Mouse (Mus musculus) T-helper 2 cell (primary cell): Measurements from ENCODE around the gene Caml.
"Not testable (repeated sequence)": the region's sequence is repeated elsewhere in the genome, so short reads cannot be mapped to it uniquely, and the experiment has no call there.

Experiments used
- in situ Hi-C: fragments of 300-600 bp; cut with MboI, MseI; formaldehyde crosslinking; loops from one replicate; pipeline ENCODE4 v1.15.1; 2025; ENCODE audit warnings: high pct_unique_total_duplicates

Caml gene

GRCm38 (mm10) chr13:55622649-55623541, at the start of gene Caml:
TSS of gene Caml (plus strand) at chr13:55623005.
- in situ Hi-C loops, result no loop called here

DNA sequence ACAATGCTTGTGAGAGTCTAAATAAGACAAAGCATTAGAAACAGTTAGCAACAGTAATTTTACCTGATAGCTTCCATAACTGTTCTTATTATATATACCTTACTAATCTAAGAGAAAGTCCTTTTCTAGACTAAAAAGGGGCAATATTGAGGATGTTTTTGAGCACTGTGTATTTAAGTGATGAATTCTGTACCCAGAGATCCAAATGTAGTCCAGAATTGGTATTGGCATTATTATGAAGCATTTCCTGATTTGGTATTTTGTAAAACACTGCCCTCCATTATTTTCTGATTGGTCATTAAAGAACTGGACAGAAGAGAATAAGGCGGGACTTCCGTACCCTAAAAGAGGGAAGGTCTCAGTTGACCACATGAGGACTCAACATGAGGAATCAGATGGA, 49.4 kb upstream of the Caml start, which contains the start of gene Tmed9:
Gene Tmed9, plus strand, starts transcription at position 301 of the 400 bp plus-strand sequence.
- in situ Hi-C loops, result no loop called here

- in situ Hi-C loops, result no loop called here
Observed at GRCm38 (mm10) chr13:55574321-55574720, 48.5 kb upstream of the Caml start.

GRCm38 (mm10) chr13:55575932-55576331, 46.9 kb upstream of the Caml start:
- in situ Hi-C loops, result no loop called here

DNA sequence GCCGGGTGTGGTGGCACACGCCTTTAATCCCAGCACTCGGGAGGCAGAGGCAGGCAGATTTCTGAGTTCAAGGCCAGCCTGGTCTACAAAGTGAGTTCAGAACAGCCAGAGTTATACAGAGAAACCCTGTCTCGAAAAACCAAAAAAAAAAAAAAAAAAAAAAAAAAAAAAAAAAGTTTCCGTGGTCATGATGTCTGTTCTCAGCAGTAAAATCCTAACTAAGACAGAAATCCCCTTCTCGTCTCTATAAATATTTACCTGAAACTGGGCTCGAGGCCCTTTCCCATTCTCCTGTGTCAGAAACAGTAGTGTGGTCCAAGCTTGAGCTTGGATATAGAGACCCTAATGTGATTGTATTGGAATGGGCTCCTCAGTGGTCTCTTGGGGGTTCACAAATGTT, 45.9 kb upstream of the Caml start:
- in situ Hi-C loops, result not testable (repeated sequence)

DNA sequence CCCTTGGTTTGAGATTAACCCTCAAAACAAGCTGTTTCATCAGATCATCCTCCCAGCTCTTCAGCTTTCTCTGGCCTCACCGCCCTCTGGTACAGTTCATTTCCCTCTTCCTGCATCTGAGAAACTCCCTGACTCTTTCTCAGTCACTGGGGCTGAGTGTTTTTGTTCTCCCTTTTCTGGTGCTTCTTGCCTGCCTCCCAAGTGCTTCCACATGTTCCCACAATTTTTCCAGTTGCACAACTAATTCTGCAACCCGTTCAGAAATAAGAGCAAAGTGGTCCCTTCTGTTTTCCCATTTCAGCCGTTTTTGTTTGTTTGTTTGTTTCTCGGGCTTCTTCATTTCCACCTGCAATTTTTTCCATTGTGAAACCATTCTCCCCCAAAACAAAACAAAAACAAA, 44.7 kb upstream of the Caml start:
- in situ Hi-C loops, result no loop called here

- in situ Hi-C loops, result no loop called here
Observed at GRCm38 (mm10) chr13:55591961-55592490, 30.8 kb upstream of the Caml start.

DNA sequence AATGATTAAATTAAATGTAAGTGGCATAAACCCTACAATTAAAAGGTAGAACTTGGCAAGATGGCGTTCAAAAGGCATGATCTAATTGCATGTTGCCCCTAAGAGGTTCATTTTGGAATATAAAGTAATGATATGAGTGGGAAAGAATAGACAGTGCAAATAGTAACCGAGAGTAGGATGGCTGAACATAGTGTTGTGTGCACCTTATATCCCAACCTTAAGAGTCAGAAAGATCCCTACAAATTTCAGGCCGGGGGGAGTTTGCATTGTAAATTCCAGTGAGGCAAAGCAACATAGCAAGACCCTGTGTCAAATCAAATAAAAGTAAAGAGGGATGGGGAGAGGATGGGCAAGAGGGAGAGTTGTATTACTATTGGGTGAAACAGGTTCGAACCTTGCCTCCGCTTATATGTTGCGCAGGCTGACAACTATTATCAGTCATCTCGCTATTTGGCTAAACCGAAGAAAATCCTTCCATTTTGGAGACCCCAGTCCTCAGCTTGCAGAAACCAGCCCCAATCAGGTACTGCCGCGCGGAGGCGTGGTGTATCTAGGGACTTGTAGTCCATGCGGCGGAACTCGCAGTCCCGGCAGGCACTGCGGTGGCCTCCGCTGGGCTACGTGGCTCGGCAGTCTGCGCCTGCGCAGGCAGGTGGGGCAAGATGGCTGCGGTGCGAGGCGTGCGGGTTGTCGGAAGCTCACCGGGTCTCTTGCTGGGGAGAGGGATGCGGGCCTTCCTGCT, 30.1 kb upstream of the Caml start:
- in situ Hi-C loops, result no loop called here

DNA sequence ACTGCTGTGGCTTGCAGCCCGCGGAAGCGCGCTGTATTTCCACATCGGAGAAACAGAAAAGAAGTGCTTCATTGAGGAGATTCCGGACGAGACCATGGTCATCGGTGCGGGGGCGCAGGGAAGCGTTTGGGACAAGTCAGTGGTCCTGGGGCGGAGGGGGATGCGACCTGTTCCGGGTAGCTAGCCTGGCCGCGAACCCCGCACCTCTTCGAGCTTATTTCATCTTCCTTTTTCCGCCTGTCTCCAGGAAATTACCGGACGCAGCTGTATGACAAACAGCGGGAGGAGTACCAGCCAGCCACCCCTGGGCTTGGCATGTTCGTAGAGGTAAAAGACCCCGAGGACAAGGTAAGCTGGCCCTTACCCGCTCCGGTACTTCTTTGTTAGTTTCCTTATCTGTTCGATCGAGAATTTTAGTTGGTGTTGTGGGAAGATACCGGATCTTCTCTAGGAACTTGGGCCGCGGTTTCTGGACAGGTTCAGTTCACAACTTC, 29.5 kb upstream of the Caml start:
- in situ Hi-C loops, result no loop called here

GRCm38 (mm10) chr13:55595375-55595774, 27.4 kb upstream of the Caml start:
- in situ Hi-C loops, result no loop called here

DNA sequence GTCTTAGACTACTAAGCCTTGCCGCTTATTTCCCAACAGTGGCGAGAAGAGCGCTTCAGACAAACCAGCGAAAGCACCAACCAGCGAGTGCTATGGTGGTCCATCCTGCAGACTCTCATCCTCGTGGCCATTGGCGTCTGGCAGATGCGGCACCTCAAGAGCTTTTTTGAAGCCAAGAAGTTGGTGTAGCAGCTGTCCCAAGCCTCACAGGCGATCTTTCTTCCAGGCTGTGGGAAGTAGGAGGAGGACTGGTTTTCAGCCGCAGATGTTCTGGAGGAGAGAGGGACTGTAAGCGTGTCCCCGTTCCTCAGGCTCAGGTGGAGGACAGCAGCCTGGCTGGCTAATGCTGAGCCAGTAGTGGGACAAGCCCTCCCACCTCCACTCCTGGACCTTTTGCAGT, 26.0 kb upstream of the Caml start:
- in situ Hi-C loops, result no loop called here

DNA sequence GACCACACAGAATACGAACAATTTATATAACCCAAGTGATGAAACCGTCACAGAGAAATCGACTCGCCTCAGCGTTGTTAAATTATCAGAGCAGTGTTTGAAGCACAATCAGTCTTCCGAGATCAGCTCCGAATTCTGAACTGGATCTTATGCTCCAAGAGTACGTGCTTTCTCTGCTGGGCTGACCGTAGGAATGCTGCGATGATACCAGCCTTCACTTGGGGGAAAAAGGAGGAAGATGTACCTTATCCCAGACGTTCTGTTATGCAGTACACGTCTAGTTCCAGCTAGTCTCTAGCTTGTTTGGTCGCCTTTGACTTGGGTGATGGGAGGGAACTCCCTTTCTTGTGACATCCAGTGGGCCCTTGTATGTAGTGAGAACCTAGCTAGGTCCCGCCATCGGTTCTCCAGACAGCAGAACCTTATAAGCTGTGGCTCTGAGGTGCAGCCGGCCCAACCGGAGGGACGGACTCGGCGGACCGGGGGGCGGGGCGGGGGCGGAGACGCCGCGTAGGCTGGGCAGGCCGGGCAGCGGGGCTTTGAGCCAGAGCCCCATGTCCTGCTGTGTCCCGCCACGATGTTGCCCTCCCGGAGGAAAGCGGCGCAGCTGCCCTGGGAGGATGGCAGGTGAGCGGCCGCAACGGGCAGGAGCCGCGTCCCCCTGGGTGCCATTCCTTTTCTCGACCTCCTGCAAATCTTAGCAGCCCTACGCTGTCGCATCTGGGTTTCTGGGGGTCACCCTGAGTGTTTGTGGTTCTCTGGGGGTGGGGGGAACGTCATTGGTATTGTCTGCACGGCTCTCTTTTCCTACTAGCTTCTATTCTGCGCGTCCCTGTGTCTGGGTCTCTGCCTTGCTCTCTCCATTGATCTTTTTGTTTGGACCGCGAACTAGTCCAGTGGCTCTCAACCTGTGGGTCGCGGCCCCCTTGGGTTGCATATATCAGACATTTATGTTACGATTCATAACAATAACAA, 23.0 kb upstream of the Caml start, which contains the start of gene B4galt7:
Gene B4galt7, plus strand, starts transcription at position 331 of the 975 bp plus-strand sequence.
- in situ Hi-C loops, result loop anchor here (5.0 kb wide), 1 partner anchor 42 kb away; no protein-coding TSS in a partner anchor

GRCm38 (mm10) chr13:55600657-55601056, 22.1 kb upstream of the Caml start:
- in situ Hi-C loops, result loop anchor here (5.0 kb wide), 1 partner anchor 42 kb away; no protein-coding TSS in a partner anchor

- in situ Hi-C loops, result loop anchor here (5.0 kb wide), 1 partner anchor 41 kb away; no protein-coding TSS in a partner anchor
Observed at GRCm38 (mm10) chr13:55601611-55602010, 21.2 kb upstream of the Caml start.

DNA sequence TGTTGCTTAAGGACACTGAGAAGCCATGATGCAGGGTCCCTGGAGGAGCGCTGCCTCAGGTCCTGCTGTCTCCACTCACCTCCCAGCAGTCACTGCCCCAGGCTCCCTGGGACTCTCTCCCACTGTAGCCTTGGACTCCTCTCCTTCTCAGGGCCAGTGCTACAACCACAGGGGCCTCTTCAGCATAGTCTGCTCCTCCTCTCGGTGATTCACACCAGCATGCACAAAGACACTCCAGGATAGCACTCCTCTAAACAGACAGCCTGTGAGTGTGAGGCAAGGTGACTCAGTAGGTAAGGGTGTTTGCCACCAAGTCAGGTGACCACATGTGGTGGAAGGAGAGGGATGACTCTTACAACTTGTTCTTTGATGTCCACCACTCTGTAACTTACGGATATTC, 18.2 kb upstream of the Caml start:
- in situ Hi-C loops, result loop anchor here (5.0 kb wide), 1 partner anchor 38 kb away; no protein-coding TSS in a partner anchor

GRCm38 (mm10) chr13:55606899-55607623, 15.7 kb upstream of the Caml start:
- in situ Hi-C loops, result no loop called here

DNA sequence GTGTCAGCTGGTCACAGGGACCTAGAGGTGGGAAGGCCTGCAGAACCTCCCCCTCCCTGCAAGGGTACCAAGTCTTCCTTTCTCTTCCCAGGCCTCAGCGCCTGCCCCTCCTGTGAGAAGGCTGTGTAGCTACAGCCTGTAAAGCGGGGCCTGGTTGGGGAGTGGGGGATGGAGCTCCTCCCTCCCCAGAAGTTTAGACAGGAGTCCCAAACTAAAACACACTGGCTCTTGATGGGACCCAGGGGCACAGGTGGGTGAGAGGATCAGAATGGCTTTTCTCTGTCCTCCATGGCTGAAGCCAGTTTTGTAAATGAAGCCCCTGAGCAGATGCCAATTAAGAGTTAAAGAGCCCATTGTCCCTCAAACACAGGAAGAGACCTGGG, 15.2 kb upstream of the Caml start:
- in situ Hi-C loops, result no loop called here

GRCm38 (mm10) chr13:55611996-55612395, 10.8 kb upstream of the Caml start:
- in situ Hi-C loops, result no loop called here

DNA sequence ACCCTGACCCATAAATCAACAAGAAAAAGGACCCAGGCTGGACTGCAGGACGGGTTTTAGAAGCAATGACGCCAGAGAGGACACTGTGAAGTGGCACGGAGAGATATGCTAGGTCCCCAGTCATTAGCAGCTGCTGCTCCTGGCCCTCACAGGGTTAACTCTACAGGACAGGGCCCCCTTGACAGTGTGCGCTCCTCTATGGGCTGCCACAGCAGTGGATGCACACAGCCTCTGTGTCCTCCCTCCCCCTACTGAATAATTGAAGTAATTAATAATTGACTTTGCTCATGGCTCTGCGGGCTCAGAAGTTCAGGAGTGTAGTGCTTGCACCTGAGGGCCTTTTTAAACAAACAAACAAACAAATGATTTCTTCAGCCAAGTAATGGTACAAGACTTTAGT, 9.3 kb upstream of the Caml start:
- in situ Hi-C loops, result no loop called here

DNA sequence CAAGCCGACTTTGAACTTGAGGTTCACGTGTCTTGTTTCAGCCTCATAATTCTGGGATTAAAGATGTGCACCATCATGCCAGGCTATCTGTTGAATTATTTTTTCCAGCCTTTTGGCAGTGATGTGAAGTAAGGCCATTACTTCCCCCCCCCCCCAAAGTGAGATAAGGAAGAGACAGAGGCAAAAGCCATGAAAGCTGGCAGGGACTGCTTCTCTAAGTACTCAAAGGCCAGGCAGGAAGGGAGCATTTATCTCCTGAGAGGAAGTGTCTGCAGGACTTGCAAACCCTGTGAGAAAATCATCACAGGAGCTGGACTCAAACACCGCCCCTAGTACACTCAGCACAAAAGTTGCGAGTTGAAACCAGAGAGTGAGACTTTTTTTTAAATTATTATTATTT, 3.5 kb upstream of the Caml start:
- in situ Hi-C loops, result no loop called here
